Mouse (Mus musculus): ENCODE data around the gene Det1.

DNA sequence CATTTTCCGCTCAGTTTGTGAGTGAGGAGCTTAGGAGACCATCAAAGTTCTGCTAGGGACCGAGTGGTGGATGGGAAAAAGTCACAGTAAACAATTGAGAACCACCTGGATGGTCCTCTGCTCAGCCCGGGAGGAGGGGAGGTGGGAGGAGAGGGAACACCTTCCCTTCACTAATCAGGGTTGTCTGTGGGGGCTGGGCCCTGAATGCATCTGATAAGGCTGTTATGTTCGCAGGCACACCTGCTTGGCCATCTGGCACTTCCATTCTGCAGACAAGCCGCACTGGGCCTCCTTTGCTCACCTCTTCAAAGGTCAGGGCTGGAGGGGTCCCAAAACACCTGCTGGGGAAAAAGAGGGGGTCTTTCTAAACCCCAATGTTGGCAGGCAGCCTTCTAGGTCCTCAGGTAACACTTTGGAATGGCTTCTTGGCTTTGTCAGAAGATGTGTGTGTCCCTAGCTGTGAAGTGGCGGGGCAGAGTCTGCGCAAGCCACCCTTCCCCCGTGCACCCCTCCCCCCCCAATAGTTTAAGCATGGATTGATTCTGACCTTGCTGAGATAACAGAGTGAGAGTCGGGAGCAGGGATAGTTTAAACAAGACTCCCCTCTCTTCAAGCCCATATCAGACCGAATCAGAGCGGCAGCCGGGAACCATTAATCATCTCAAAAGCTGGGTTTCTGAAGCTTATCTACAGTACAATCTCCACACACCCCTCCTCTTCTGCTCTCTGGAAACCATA, 18.3 kb upstream of the Det1 start:
- TF ChIP-seq CTCF (IDR thresholded peaks at IDR 0.05; ENCODE audit: borderline replicate concordance, insufficient read depth, low read length) (no peak), POLR2A (IDR thresholded peaks at IDR 0.05; ENCODE audit: low read depth, low read length) (no peak)

All from embryonic fibroblast, embryonic 13.5 days (primary cell).